Mouse (Mus musculus): Measurements from ENCODE around the gene Tradd.

Gene Tradd

DNA sequence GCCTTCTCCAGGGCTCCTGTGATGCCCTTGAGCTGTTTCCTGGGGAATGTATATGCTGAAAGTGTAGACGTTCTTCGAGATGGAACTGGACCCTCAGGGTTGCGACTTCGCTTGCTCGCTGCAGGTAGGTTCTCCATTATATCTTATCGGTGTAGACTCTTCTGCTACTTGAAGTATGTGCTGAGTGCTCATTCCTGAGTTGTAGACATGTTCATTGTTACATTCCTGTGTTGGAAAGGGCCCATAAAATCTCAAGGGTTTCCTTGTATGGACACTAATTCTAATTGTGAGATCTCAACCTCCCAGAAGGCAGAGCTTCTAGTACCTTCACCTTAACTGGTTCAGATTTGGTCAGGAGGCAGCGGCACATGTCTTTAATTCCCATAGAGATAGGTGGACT, 23.4 kb downstream of the Tradd start:
- WGBS = 99% methylated on average over 7 of the region's 7 CpGs

DNA sequence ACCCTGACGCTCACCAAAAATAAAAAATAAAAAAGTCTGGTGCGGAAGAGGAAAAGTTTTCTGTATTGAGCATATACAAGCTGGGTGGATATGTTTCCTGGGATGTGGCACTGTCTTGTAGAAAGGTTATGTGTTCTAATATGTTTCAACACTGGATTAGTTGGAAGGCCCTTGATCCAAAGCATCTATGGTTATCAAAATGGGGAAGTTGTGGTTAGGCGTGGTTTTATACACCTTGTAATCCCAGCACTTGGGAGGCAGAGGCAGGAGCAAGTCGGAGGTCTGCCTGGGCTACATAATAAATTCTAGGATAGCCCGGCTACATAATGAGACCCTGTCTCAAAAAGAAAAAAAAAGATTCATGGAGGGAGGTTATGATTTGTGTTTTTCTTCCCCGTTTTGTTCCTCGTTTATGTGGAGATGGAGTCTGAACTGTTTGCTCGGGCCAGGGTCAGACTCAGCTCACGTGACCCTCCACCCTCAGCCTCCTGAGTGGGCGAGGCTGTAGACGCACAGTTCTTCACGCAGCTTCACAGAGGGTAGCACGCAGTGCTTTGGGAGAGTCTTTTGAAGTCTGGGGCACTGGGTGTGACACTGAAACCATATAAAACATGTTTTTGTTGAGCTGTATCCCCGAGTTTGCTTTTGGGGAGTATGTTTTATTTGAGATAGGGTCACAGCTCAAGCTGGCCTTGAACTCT, 26.8 kb downstream of the Tradd start:
- 91% methylated on average over 14 of the region's 14 CpGs for WGBS

DNA sequence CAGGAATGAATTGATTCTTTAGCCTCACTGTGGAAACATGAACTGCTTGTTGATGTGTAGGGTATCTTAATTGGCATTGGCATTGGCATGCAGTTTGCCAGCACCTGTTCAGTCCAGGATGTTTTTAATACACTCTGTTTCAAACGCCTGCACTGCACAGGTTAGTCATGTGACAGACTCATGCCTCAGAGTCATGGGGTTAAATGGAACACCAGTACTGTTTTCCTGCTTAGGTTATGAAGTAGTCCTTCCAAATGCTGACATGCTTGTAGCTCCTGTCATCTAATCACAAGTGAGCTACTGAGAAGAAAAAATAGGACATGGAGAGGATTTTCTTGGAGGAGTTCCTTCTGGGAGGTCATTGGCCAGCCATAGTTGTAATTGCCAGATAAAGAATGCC, 29.2 kb downstream of the Tradd start:
- WGBS = 75% methylated on average over 1 of the region's 1 CpGs

DNA sequence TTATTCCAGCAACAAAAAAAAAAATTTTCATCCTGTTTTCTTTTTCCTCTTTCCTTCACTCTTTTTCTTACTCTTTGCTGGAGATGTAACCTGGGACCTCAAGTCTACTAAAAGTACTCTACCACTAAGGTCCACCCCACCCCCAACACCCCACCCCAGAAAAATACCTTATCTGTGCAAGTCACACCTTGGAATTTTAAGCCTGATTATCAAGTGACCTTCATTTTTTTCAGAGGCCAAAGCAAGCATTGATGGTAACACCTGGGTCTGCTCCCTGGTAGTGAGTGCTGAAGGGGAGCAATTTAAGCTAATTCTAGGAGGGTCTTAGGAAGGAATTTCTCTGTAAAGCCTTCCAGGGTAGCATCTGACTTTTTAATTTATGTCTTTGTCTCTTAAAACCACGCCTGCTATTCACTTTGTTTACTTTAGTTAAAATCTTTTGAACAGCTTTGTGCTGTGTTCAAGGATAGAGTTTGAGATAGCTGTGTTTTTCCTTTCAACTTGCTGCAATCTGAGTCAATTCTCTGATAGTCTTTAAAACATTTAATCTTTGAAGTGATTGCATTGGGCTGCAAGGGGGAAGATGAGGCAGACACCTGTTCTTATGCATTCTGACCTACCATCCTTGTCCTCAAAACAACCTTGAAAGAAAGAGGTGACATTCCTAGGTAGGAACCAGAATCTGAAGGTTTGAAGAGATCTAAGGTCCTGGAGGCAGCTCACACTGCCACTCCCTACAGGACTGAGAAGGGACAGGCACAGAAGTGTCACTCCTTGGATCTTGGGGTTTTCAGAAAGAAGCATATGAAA, 31.1 kb downstream of the Tradd start:
- 91% methylated on average over 1 of the region's 1 CpGs for WGBS

DNA sequence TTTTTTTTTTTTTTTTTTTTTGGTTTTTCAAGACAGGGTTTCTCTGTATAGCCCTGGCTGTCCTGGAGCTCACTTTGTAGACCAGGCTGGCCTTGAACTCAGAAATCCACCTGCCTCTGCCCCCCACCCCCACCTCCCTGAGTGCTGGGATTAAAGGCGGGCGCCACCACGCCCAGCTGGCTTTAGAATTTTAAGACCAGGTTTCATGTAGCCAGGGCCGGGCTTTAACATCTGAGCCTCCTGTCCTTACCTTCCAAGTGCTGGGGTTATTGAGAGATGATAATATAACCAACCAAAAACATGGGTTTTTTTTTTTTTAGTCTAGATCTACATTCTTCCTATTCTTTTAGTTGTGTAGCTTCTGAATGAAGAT, 32.1 kb downstream of the Tradd start:
- 95% methylated on average over 4 of the region's 4 CpGs for whole genome bisulfite sequencing

DNA sequence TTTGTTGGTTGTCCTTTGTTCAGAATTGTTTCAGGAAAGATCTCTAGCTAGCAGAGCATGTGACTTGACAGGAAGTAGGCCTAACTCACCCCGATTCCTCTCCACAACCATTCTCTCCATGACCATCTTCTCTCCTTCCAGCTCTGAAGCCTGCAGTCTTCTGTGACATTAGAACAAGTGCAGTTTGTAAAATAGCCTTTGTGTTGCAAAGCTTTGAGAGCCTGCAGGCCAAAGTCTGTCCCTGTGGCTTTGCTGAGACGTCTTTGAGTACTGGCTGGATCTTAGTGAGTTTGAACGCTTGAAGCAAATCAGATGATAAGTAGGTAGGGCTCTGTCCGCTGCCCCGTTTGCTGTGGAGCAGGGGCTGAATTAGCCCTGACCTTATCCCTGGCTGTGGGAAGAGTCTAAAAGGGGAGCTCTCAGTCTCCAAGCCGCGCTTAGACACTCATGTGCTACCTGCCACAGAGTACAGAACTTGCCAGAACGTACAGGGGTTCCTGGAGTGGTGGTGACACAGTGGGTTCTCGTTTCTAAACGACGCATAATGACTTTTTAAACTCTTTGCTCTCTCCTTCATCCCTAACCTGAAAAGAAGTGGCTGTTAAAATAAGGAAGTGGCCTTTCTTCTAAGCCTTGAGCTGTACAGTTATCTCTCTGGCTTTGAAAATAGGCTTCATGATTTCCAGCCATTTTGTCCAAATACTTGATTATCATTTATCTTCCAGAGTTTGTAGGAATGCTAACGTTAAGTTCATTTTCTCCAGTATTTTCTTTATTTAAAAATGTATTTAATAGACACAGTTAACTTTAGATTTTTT, 32.7 kb downstream of the Tradd start:
- WGBS = 80% methylated on average over 12 of the region's 12 CpGs

DNA sequence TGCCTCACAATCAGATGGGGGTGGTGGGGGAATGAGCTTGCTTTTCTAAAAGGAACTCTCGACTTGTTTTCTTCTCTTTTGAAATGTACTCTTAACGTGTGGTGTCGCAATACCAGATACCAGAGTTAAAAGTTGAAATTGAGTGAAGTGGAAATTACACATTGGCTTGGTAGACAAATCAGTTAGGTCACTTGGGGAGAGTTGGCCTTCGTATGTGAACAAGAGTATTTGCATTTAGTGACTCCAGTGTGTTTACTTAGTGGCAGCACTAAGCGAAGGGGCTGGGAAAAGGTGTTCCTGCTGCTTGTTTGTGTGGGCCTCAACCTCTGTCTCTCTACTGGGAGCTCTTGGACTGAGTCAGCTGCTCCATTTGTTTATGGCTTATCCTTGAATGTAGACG, 38.5 kb downstream of the Tradd start:
- 15% methylated on average over 6 of the region's 6 CpGs for WGBS

DNA sequence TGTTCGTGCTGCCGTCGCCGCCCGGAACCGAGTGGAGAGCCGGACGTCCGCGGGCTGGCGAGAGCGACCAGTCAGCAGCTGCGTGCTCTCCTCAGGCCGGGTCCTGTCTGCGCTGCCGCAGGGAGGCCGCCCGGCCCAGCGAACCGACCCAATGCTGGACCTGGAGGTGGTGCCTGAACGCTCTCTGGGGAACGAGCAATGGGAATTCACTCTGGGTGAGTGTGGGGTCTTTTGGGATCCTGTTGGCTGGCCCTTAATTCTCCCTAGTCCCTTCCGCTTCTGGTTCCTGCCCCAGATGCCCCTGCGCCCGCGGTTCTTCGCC, 39.2 kb downstream of the Tradd start:
- 0% methylated on average over 27 of the region's 27 CpGs for WGBS

DNA sequence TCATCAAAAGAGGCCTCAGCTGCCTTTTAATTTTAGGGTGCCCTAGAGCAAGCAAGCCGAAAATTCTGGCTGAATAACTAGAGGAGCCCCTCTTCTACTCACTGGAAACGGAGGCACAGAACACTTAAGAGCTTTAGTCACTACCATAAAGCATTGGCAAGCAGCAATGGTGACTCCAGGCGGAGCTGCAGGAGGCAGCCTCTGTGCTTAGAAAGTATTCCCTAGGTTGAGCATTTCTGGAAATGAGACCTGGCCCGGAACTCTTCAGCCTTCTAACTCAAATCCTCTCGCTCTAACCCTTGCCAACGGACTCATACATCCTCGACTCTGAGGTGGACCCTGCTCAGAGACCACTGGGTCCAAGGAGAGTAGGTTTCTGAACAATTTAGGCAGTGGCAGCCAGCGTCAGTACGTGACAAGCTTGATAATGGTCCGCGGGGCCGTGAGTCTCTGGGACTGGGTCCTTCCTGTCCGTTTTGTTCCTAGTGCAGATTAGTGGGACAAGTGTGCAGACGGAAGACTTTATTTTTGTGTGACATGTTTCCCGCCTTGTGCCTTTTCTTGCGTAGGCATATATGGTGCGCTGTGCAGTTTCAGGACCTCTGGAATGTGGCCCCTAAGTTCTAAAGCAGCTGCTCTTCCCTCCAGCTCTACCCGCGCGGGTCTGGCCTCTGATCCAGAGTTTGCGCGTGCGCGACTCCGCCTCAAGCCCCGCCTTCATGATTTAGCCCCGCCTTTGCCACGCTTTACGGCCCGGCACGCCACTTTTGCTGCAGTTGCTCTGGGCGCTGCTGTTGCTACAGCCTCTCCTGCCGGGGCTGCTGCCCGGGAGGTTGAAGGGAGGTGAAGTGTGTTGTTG, 39.8 kb downstream of the Tradd start, which contains the start of gene D230025D16Rik:
TSS of gene D230025D16Rik (plus strand) at position 733 of the 859 bp plus-strand sequence.
- WGBS = 1% methylated on average over 34 of the region's 34 CpGs

DNA sequence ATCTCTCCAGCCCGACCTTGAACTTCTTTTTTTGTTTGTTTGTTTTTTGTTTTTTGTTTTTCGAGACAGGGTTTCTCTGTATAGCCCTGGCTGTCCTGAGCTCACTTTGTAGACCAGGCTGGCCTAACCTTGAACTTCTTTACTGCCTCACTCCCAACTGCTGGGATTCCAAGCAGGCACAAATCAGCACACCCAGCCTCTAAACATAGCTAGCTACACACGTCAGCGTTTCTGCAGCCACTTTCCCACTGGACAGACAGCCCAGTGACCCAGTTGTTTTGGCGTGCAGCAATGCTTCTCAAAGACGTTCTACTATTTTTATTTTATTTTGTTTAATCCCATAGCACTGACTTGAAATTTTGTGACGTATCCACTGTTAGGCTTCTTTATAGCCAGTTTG, 40.6 kb downstream of the Tradd start:
- WGBS = 63% methylated on average over 7 of the region's 7 CpGs

DNA sequence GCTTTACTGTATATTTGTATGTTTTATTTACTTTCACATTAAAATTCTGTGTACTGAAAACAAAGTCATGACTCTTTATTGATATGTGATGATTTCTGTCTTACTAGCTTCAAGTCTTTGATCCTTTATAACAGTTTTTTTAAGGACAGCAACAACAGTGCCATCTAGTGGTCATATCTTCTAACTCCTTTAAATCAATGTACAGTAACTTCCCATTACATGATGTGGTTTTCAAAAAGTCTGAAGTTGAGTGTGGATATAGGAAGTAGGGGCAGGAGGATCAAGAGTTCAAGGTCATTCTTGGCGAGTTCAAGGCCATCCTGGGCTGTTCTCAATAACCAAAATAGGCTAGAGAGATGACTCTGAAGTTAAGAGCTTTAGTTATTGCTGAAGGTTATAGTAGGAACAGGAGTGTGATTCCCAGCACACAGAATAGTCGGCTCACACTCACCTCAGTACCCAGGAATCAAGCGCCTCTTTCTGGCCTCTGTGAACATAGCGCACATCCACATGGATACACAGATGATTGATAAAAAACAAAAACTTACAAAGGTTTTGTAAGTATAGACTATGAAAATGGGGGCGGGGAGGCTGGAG, 46.4 kb downstream of the Tradd start:
- 78% methylated on average over 5 of the region's 5 CpGs for WGBS

DNA sequence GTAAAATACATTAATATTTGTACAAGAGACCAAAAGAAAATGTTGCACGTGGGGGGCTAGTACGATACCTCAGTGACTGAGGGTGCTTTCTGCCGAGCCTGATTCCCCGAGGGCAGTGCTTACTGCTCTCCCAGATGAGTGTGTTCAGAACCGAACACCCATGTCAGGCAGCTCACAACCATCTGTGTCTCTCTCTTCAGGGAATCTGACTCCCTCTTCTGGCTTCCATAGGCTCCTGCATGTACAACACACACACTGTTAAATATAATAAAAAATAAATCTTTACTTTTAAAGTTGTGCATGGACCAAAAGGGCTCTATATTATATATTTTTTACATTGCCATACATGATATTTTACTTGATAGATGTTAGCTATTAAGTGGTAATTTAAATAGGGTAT, 50.3 kb downstream of the Tradd start:
- WGBS = 95% methylated on average over 5 of the region's 5 CpGs

DNA sequence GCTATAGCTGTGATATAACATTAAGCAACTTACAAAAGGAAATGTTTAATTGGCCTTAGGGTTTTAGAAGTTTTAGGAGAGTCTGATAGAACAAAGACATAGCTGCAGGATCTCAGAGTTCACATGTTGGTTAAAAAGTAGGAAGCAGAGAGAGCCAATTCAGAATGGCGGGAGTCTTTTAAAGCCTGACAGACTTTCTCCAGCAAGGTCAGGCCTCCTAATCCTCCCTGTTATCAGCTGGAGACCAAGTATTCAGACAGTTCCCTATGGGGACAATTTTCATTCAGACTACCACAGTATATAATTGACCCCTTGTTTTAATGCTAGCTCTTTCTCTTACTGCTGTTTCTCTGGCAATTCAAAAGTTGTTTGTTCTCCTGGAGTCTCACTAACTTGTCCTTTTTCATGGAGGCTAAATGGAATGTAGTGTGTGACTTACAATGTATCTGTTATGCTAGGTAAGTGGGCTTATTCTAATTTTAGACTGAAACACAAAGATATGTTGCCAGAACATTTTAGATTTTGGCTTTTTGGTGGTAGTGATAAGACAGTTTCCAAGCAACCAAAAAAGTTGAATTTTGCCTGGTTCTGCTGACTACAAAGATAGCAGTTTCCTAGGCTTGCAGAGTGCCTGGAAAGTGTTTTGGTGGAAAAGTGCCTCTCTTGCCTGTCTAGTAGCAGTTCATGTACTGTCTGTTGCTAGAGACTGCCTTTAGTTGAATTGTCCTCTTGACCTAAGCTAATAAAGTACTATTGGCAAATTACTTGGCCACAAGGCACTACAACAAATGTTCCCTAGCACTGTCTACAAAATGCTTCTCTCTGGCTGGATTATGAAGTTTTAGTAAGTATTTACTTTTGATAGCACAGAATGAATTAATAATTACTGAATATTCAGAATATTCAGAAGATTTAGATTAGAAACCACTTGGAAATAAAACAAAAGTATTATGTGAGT, 55.0 kb downstream of the Tradd start:
- WGBS = 75% methylated on average over 1 of the region's 1 CpGs

Data from cerebral cortex, adult 2 months (tissue).